Mouse (Mus musculus) kidney, embryonic 16.5 days (tissue): Measurements from ENCODE around the gene Tmcc2. TPM values are rescaled to one million over a fixed set of nuclear protein-coding genes. Genes with fewer than 3 reads are reported as not detected.
A peak's percentile ranks its signal among the peaks of the same experiment; 100 is the strongest.

Experiments used
- ATAC-seq: fragments of 200-750 bp; cut with Nextera tagmentation; 2 replicates; pipeline ENCODE4 v1.8.0; 2017; ENCODE audit warnings: moderate TSS enrichment; ENCODE audit not compliant: low FRiP score, low TSS enrichment
- H3K27ac ChIP-seq: fragments of 300-500 bp; sonication (generic); 2 replicates; pipeline ENCODE4 v1.5.1; 2014; ENCODE audit warnings: low read length
- H3K27me3 ChIP-seq: fragments of 300-500 bp; sonication (generic); 2 replicates; pipeline ENCODE4 v1.6.1; 2014; ENCODE audit warnings: low read length, control low read depth, mixed read lengths; ENCODE audit not compliant: insufficient read depth
- H3K36me3 ChIP-seq: fragments of 300-500 bp; sonication (generic); 2 replicates; pipeline ENCODE4 v1.6.1; 2014; ENCODE audit warnings: low read length, control low read depth, mixed read lengths; ENCODE audit not compliant: insufficient read depth
- H3K4me1 ChIP-seq: fragments of 300-500 bp; sonication (generic); 2 replicates; pipeline ENCODE4 v1.6.1; 2014; ENCODE audit warnings: low read length, control low read depth, mixed read lengths; ENCODE audit not compliant: insufficient read depth
- H3K4me2 ChIP-seq: fragments of 300-500 bp; sonication (generic); replicated peaks from 2 replicates; pipeline ENCODE4 v1.6.1; 2014; ENCODE audit warnings: low read depth, low read length
- H3K4me3 ChIP-seq: fragments of 300-500 bp; sonication (generic); 2 replicates; pipeline ENCODE4 v1.5.1; 2014; ENCODE audit warnings: mild to moderate bottlenecking, low read length
- H3K9ac ChIP-seq: fragments of 300-500 bp; sonication (generic); replicated peaks from 2 replicates; pipeline ENCODE4 v1.6.1; 2014; ENCODE audit warnings: low read length
- H3K9me3 ChIP-seq: fragments of 300-500 bp; sonication (generic); 2 replicates; pipeline ENCODE4 v1.6.1; 2016; ENCODE audit warnings: low read length, control low read depth
- WGBS: fragments of 180-500 bp; shearing (Covaris S2); extraction: QIAGEN DNeasy Blood & Tissue Kit; methylation state at CpG from one replicate; pipeline ENCODE4 v1.1.7; 2014; 5-methylcytosine and 5-hydroxymethylcytosine counted together
- polyA plus RNA-seq: library from polyadenylated mRNA; unstranded; fragments of >200 nt; fragmentation: Nextera tagmentation; extraction: Ambion mirVana; gene quantifications from 2 replicates; pipeline ENCODE4 v1.2.1, GENCODE M21; 2015

The Tmcc2 gene
- polyA plus RNA-seq, 1 experiment from 2014 or later, result 8.6 TPM

GRCm38 (mm10) chr1:132312703-132313102 lies 78.4 kb downstream of the Tmcc2 start:
- peaks cover 21% of the 10 kb centered on the region for H3K27me3 ChIP-seq
- no peak overlapping the region for H3K4me3 ChIP-seq
- H3K9me3 ChIP-seq, result no peaks in the 10 kb centered on the region
- ATAC-seq, result peak; percentile 70
- H3K36me3 ChIP-seq, result no peaks in the 10 kb centered on the region
- H3K4me2 ChIP-seq, result no peak overlapping the region
- peaks cover 32% of the 10 kb centered on the region for H3K4me1 ChIP-seq
- no peak overlapping the region for H3K27ac ChIP-seq
- WGBS, result 62% methylated on average over 3 of the region's 3 CpGs
- no peak overlapping the region for H3K9ac ChIP-seq

DNA sequence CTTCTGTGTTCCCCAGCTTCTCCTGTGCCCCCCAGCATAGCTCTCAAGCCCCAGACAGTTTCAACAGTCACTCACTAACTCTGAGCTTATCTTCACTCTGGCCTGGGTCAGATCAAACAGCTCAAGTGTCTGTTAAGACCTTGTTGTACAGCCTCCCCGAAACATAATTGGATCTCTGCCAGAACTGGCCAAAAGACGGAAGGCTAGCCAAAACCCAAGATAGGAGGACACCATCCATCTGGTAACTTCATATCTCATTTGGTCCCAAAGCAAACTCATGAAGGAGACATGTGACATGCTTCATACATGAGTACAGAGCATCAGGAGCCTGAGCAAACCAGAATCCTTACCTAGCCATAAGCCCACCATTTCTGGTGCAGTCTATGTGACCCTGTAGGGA lies 79.0 kb downstream of the Tmcc2 start:
- H3K9me3 ChIP-seq, result no peaks in the 10 kb centered on the region
- 32% methylated on average over 2 of the region's 2 CpGs for WGBS
- peaks cover 21% of the 10 kb centered on the region for H3K27me3 ChIP-seq
- H3K9ac ChIP-seq, result no peak overlapping the region
- H3K4me1 ChIP-seq, result peaks cover 29% of the 10 kb centered on the region
- no peak overlapping the region for H3K4me2 ChIP-seq
- ATAC-seq, result no peak
- no peak overlapping the region for H3K4me3 ChIP-seq
- no peaks in the 10 kb centered on the region for H3K36me3 ChIP-seq
- H3K27ac ChIP-seq, result no peak overlapping the region

- no peaks in the 10 kb centered on the region for H3K9me3 ChIP-seq
- WGBS, result 48% methylated on average over 10 of the region's 10 CpGs
- no peak overlapping the region; the same call in 1 of the 2 replicates for H3K9ac ChIP-seq
- H3K27me3 ChIP-seq, result peaks cover 18% of the 10 kb centered on the region
- H3K4me1 ChIP-seq, result peaks cover 23% of the 10 kb centered on the region
- no peak overlapping the region for H3K27ac ChIP-seq
- H3K36me3 ChIP-seq, result no peaks in the 10 kb centered on the region
- no peak overlapping the region for H3K4me2 ChIP-seq
- ATAC-seq, result no peak
- H3K4me3 ChIP-seq, result no peak overlapping the region
Measured at GRCm38 (mm10) chr1:132311174-132311859, 79.8 kb downstream of the Tmcc2 start.

GRCm38 (mm10) chr1:132310754-132311153 lies 80.3 kb downstream of the Tmcc2 start:
- Histone ChIP-seq H3K4me1 (peaks cover 21% of the 10 kb centered on the region), H3K36me3 (no peaks in the 10 kb centered on the region), H3K27me3 (peaks cover 18% of the 10 kb centered on the region), H3K4me2 (no peak overlapping the region), H3K27ac (no peak overlapping the region), H3K9me3 (no peaks in the 10 kb centered on the region), H3K9ac (no peak overlapping the region; the same call in 1 of the 2 replicates), H3K4me3 (no peak overlapping the region)
- WGBS, result 48% methylated on average over 7 of the region's 7 CpGs
- no peak for ATAC-seq

DNA sequence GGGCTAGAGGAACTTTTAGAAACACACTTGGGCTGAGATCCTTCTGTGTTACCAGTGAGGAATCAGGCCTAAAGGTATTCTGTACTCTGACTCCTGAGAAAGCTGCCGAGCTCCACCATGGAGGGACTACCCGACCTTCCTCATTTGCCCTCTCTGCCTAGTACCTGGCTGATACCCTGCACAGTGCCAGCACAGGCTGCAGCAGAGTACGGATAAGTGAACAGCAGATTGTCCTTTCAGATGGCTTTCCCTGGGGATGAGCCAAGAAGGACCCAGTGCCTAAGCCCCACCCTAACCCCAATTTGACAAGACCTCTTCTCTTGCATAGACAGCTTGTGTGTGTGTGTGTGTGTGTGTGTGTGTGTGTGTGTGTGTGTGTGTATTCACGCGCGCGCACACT lies 82.4 kb downstream of the Tmcc2 start:
- H3K4me1 ChIP-seq, result peaks cover 19% of the 10 kb centered on the region
- ATAC-seq, result no peak; the same call in 1 of the 2 replicates
- H3K4me2 ChIP-seq, result no peak overlapping the region
- no peak overlapping the region for H3K4me3 ChIP-seq
- H3K36me3 ChIP-seq, result no peaks in the 10 kb centered on the region
- no peak overlapping the region for H3K9ac ChIP-seq
- 0 out of 2 replicates have a peak, but pooled peaks cover under 1% of the 10 kb centered on the region for H3K27me3 ChIP-seq
- H3K27ac ChIP-seq, result no peak overlapping the region
- H3K9me3 ChIP-seq, result no peaks in the 10 kb centered on the region
- WGBS, result 82% methylated on average over 7 of the region's 7 CpGs

DNA sequence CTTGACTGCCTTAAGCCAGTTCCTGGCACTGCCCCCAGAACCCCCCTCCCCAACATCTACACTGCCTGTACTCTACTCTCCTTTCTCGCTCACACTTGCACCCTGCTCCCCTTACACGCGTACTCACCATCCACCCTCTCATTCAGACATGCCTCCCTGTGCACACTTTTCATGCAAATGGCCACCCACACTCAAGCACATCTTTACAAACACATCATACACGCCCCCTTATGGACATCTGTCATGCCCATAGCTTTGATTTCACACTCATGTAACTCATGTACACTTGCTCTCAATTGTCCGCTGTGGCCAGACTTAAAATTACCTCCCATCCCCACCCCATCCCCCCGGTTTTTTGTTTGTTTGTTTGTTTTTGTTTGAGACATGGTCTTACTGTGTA lies 83.1 kb downstream of the Tmcc2 start:
- Histone ChIP-seq H3K27me3 (no peaks in the 10 kb centered on the region), H3K9me3 (no peaks in the 10 kb centered on the region), H3K4me3 (no peak overlapping the region), H3K9ac (no peak overlapping the region), H3K4me1 (peaks cover 19% of the 10 kb centered on the region), H3K4me2 (no peak overlapping the region), H3K36me3 (no peaks in the 10 kb centered on the region), H3K27ac (no peak overlapping the region)
- WGBS, result 90% methylated on average over 6 of the region's 6 CpGs
- no peak for ATAC-seq

GRCm38 (mm10) chr1:132306808-132307207 lies 84.3 kb downstream of the Tmcc2 start:
- WGBS, result 18% methylated on average over 4 of the region's 4 CpGs
- ATAC-seq, result no peak
- no peaks in the 10 kb centered on the region; the same call in 1 of the 2 replicates for H3K27me3 ChIP-seq
- H3K9ac ChIP-seq, result no peak overlapping the region
- no peaks in the 10 kb centered on the region for H3K36me3 ChIP-seq
- no peak overlapping the region for H3K4me2 ChIP-seq
- H3K27ac ChIP-seq, result no peak overlapping the region
- no peak overlapping the region for H3K4me3 ChIP-seq
- H3K4me1 ChIP-seq, result peaks cover 14% of the 10 kb centered on the region
- no peaks in the 10 kb centered on the region for H3K9me3 ChIP-seq

Other genes starting within 250 kb of the Tmcc2 start
- gene Lemd1, start 199.8 kb downstream of the Tmcc2 start, polyA plus RNA-seq, result 0.21 and 0.32 TPM in 2 replicates
- 0.10 and 0.13 TPM in 2 replicates for gene AC124108.1, start 199.8 kb downstream of the Tmcc2 start, polyA plus RNA-seq
- not detected in 2 replicates for gene Gm10188, start 161.5 kb downstream of the Tmcc2 start, polyA plus RNA-seq
- 1.8 and 2.1 TPM in 2 replicates for gene Klhdc8a, start 92.7 kb downstream of the Tmcc2 start, polyA plus RNA-seq
- 4.3 and 5.5 TPM in 2 replicates for gene Nuak2, start 75.2 kb downstream of the Tmcc2 start, polyA plus RNA-seq
- gene Dstyk, start 26.3 kb upstream of the Tmcc2 start, polyA plus RNA-seq, result 16.9 and 18.6 TPM in 2 replicates
- 46.6 and 50.1 TPM in 2 replicates for gene Rbbp5, start 86.1 kb upstream of the Tmcc2 start, polyA plus RNA-seq
- gene Tmem81, start 114.9 kb upstream of the Tmcc2 start, polyA plus RNA-seq, result 1.6 and 1.7 TPM in 2 replicates
- gene Cntn2, start 152.0 kb upstream of the Tmcc2 start, polyA plus RNA-seq, result 0.25 and 0.58 TPM in 2 replicates